Comparison of ENCODE assay signal across 13 mouse cellular contexts in genomic region chr10:37423047-37423446, GRCm38 (mm10).
"Had no signal": no experiment of that assay in that cellular context is flagged by ENCODE, and none has a peak within 500 bp of the region (broad histone marks: within the 10 kb centered on the region; RNA-seq: fewer than 3 reads in every experiment).

No protein-coding gene starts in this region.

- H3K4me1 ChIP-seq: liver, embryonic 13.5 days; neural tube, embryonic 15.5 days had no signal

- H3K9ac ChIP-seq: liver, embryonic 13.5 days; liver, postnatal 0 days; midbrain, embryonic 13.5 days; neural tube, embryonic 15.5 days had no signal

- H3K9me3 ChIP-seq: liver, embryonic 13.5 days; midbrain, embryonic 13.5 days; neural tube, embryonic 15.5 days had no signal

- ATAC-seq: hindbrain, postnatal 0 days; liver, postnatal 0 days; midbrain, embryonic 13.5 days had no signal

- H3K4me2 ChIP-seq: liver, embryonic 13.5 days; midbrain, embryonic 13.5 days; neural tube, embryonic 15.5 days had no signal

- DNase-seq: kidney, adult 11 months; kidney, postnatal 25 days; layer of hippocampus, adult 9-11 months; left cerebral cortex, postnatal 4 days; liver; liver, embryonic 13.5 days; liver, postnatal 0 days; lung, postnatal 10 days; thymus, postnatal 4 days had no signal

- H3K4me3 ChIP-seq: liver, embryonic 13.5 days; midbrain, embryonic 13.5 days; neural tube, embryonic 15.5 days had no signal

- H3K27ac ChIP-seq: hindbrain, postnatal 0 days; liver, embryonic 13.5 days; midbrain, embryonic 13.5 days; neural tube, embryonic 15.5 days; stomach, postnatal 0 days had no signal

- H3K27me3 ChIP-seq: liver, embryonic 13.5 days; midbrain, embryonic 13.5 days; neural tube, embryonic 15.5 days had no signal

- H3K36me3 ChIP-seq: liver, embryonic 13.5 days; midbrain, embryonic 13.5 days; neural tube, embryonic 15.5 days had no signal
